ENCODE assay signal across 21 mouse cellular contexts in the genomic region with DNA sequence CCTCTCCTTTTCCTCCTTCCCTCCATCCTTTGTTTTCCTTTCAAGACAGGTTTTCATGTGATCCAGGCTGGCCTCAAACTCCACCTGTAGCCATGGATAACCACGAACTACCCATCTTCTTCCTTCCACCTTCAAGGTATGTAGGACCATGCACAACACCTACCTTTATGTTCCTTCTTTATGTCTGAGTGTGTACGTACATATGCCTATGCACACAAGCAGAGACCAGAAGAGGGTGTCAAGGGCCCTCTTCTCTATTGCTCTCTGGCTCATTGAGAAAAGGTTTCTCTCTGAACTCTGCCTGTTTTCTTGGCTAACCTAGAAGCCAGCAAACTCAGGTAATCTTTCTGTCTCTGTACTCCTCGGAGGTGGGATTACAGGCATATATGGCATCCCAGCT.
"Had no signal": no experiment of that assay in that cellular context is flagged by ENCODE, and none has a peak within 500 bp of the region (broad histone marks: within the 10 kb centered on the region; RNA-seq: fewer than 3 reads in every experiment).

No protein-coding gene starts in this region.

- H3K4me2 ChIP-seq: embryonic facial prominence, embryonic 12.5 days; embryonic facial prominence, embryonic 13.5 days; embryonic facial prominence, embryonic 15.5 days; forebrain, embryonic 12.5 days; forebrain, embryonic 13.5 days; forebrain, embryonic 15.5 days had no signal

- DNase-seq: cerebellum, adult 9-10 months; cerebellum, postnatal 14 days; embryo, embryonic 11 days; forebrain, postnatal 0 days; gastrocnemius, adult 2 months; gastrocnemius, postnatal 10 days; gastrocnemius, postnatal 14 days; gastrocnemius, postnatal 25 days; gastrocnemius, postnatal 36 days; heart, adult 11 months; heart, adult 18-20 months had no signal

- H3K27ac ChIP-seq: embryonic facial prominence, embryonic 10.5 days; embryonic facial prominence, embryonic 12.5 days; embryonic facial prominence, embryonic 13.5 days; embryonic facial prominence, embryonic 15.5 days; forebrain, embryonic 10.5 days; forebrain, embryonic 12.5 days; forebrain, embryonic 13.5 days; forebrain, embryonic 15.5 days; gastrocnemius, adult 2 months had no signal

- H3K9ac ChIP-seq: embryonic facial prominence, embryonic 12.5 days; embryonic facial prominence, embryonic 13.5 days; embryonic facial prominence, embryonic 15.5 days; forebrain, embryonic 12.5 days; forebrain, embryonic 13.5 days; forebrain, embryonic 15.5 days; forebrain, postnatal 0 days had no signal

- H3K4me3 ChIP-seq: embryonic facial prominence, embryonic 10.5 days; embryonic facial prominence, embryonic 12.5 days; embryonic facial prominence, embryonic 13.5 days; embryonic facial prominence, embryonic 15.5 days; erythroblast, embryonic 14.5 days; forebrain, embryonic 10.5 days; forebrain, embryonic 12.5 days; forebrain, embryonic 13.5 days; forebrain, embryonic 15.5 days; gastrocnemius, adult 2 months had no signal

- H3K36me3 ChIP-seq: embryonic facial prominence, embryonic 10.5 days; embryonic facial prominence, embryonic 12.5 days; embryonic facial prominence, embryonic 13.5 days; embryonic facial prominence, embryonic 15.5 days; forebrain, embryonic 10.5 days; forebrain, embryonic 12.5 days; forebrain, embryonic 15.5 days had no signal

- H3K27me3 ChIP-seq: embryonic facial prominence, embryonic 12.5 days; forebrain, embryonic 15.5 days had no signal

- H3K9me3 ChIP-seq: embryonic facial prominence, embryonic 10.5 days; embryonic facial prominence, embryonic 12.5 days; embryonic facial prominence, embryonic 13.5 days; embryonic facial prominence, embryonic 15.5 days; forebrain, embryonic 10.5 days; forebrain, embryonic 12.5 days; forebrain, embryonic 13.5 days; forebrain, embryonic 15.5 days had no signal

- ATAC-seq: forebrain, embryonic 13.5 days; forebrain, embryonic 14.5 days; forebrain, embryonic 15.5 days had no signal
